Mouse (Mus musculus): Measurements from ENCODE around the gene Tmem151b. TPM values are rescaled to one million over a fixed set of nuclear protein-coding genes. Genes with fewer than 3 reads are reported as not detected.

Tmem151b gene
- total and polyA plus RNA-seq, 3 experiments: under 0.01 TPM; not detected in 2

DNA sequence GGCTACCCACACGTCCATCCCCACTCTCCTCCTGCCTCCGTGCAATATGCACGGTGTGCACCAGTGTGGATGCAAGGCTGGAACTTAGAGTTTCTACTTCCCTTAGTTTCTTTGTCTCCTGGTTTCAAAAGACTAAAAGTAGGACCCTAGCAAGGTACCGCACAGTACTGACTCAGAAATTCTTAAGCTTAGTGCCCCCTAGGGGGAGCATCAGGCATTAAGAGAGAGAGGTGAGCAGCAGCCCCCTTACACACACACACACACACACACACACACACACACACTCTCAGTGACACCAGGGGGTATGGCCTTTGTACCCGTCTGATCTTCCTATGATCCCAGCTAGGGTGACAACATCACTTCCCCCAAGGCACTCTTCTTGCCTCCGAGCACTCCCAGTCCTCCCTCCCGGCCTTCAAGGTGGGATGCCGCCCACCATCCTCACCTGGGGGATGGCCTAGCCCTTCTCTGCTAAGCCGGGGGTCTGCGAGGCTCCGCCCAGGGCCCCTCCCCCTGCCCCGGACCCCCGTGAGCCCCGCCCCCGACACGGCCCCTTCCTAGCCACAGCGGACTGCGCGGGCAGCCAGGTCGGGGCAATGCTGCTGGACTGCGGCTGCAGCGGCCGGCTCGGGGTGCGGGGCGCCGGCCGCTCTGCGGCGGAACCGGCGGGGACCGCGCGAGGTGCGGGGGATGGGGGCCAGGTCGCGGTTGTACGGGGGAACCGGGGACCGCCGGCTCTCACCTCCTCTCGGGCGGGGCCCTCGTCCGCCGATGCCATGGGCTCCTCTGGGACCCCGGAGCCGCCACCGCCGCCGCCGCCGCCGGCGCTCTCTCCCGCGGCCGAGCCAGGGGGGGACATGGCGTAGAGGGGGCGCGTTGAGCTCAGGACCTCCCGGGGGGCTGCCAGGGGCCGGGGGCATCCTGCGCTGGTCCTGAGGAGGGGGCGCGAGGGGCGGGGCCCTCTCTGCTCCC lies 650 bp downstream of the Tmem151b start:
- DNase-seq (ENCODE audit: low spot score) (no peak), ATAC-seq (ENCODE audit: extremely low read depth, insufficient number of reproducible peaks, low FRiP score, poor library complexity, severe bottlenecking) (no peak)
- H3K27me3 ChIP-seq (ENCODE audit: insufficient read depth, low read length): peaks cover 64% of the 10 kb centered on the region
- H3K36me3 ChIP-seq (replicated peaks): no peaks in the 10 kb centered on the region
- TF ChIP-seq GATA2 (IDR thresholded peaks at IDR 0.05; ENCODE audit: borderline replicate concordance, low read depth, low read length): no peak
- TF ChIP-seq POLR2AphosphoS5 (IDR thresholded peaks at IDR 0.05; ENCODE audit: insufficient replicate concordance, low read depth, low read length): no peak
- TF ChIP-seq CTCF (IDR thresholded peaks at IDR 0.05; ENCODE audit: low read depth, low read length): no peak
- no peak for TF ChIP-seq GATA1 (IDR thresholded peaks at IDR 0.05; ENCODE audit: borderline replicate concordance, low read length)
- TF ChIP-seq TAL1 (conservative IDR thresholded peaks at IDR 0.05; ENCODE audit: low read depth, low read length): no peak
- peaks cover 6% of the 10 kb centered on the region; the same call in 1 of the 2 replicates for H3K9me3 ChIP-seq (replicated peaks)
- H3K4me3 ChIP-seq (ENCODE audit: low read depth, low read length): no peak overlapping the region
- peaks cover 9% of the 10 kb centered on the region for H3K4me1 ChIP-seq (ENCODE audit: insufficient read depth, low read depth, low read length)

DNA sequence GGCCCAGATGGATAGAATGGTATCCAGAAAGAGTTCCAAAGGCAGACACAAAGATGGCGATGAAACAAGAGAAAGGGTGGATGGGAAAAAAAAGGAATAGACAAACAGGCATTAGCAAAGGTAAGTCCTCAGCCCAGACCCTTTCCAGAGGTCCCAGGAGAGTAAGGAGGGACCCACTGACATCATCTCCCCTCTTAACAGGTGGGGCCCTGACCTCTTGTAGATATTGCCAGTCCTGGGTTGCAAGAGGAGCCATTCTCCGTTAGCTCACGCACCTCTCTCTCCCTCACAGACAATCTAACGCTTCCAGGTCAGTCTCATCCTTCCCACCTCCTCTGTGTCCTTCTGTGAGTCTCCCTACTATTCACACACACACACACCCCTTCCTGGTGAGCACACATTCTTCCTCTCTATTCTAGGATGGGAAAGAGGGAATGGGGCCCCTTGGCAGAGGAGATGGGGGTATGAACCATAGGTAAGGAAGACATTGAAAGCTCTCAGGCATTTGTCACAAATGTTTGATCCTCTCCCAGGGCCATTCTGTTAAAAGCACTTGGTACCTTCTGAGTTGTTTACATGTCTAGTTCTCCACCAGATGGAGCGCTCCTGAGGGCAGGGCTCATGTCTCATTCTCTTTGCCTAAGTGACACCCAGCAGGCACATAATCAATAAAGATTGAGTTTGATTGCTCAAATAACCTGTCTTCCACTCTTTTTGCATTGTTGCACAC lies 1.9 kb downstream of the Tmem151b start:
- Histone ChIP-seq H3K36me3 (replicated peaks) (no peaks in the 10 kb centered on the region), H3K4me1 (ENCODE audit: insufficient read depth, low read depth, low read length) (peaks cover 6% of the 10 kb centered on the region), H3K4me3 (ENCODE audit: low read depth, low read length) (no peak overlapping the region), H3K27me3 (ENCODE audit: insufficient read depth, low read length) (peaks cover 66% of the 10 kb centered on the region), H3K9me3 (replicated peaks) (peaks cover 6% of the 10 kb centered on the region; the same call in 1 of the 2 replicates)
- no peak for ATAC-seq (ENCODE audit: extremely low read depth, insufficient number of reproducible peaks, low FRiP score, poor library complexity, severe bottlenecking)
- no peak for DNase-seq (ENCODE audit: low spot score)
- no peak for TF ChIP-seq GATA1 (IDR thresholded peaks at IDR 0.05; ENCODE audit: borderline replicate concordance, low read length)
- TF ChIP-seq CTCF (IDR thresholded peaks at IDR 0.05; ENCODE audit: low read depth, low read length): no peak
- TF ChIP-seq TAL1 (conservative IDR thresholded peaks at IDR 0.05; ENCODE audit: low read depth, low read length): no peak
- no peak for TF ChIP-seq GATA2 (IDR thresholded peaks at IDR 0.05; ENCODE audit: borderline replicate concordance, low read depth, low read length)
- no peak for TF ChIP-seq POLR2AphosphoS5 (IDR thresholded peaks at IDR 0.05; ENCODE audit: insufficient replicate concordance, low read depth, low read length)

DNA sequence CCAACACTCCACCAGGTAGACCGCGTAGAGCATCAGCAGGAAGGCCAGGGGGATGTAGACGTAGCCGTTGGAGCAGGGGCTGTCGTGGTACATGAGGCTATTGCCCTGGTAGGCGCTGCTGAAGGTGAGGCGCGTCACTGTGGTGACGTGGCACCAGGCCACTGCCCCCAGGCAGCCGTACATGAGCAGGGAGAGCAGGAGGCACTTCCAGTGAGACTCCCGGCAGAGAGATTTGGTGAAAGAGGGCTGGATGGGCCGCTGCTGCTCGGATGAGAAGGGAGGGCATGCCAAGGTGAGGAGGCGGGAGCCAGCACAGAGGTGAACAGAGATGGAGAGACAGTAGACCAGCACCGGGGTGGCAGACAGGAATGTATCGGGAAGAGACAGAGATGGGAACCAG lies 2.5 kb downstream of the Tmem151b start:
- no peak for TF ChIP-seq GATA2 (IDR thresholded peaks at IDR 0.05; ENCODE audit: borderline replicate concordance, low read depth, low read length)
- no peak for TF ChIP-seq GATA1 (IDR thresholded peaks at IDR 0.05; ENCODE audit: borderline replicate concordance, low read length)
- no peak for TF ChIP-seq CTCF (IDR thresholded peaks at IDR 0.05; ENCODE audit: low read depth, low read length)
- no peak for TF ChIP-seq POLR2AphosphoS5 (IDR thresholded peaks at IDR 0.05; ENCODE audit: insufficient replicate concordance, low read depth, low read length)
- no peak for TF ChIP-seq TAL1 (conservative IDR thresholded peaks at IDR 0.05; ENCODE audit: low read depth, low read length)
- Histone ChIP-seq H3K4me1 (ENCODE audit: insufficient read depth, low read depth, low read length) (peaks cover 5% of the 10 kb centered on the region), H3K27me3 (ENCODE audit: insufficient read depth, low read length) (peaks cover 69% of the 10 kb centered on the region), H3K36me3 (replicated peaks) (no peaks in the 10 kb centered on the region), H3K9me3 (replicated peaks) (peaks cover 6% of the 10 kb centered on the region; the same call in 1 of the 2 replicates), H3K4me3 (ENCODE audit: low read depth, low read length) (no peak overlapping the region)
- no peak for ATAC-seq (ENCODE audit: extremely low read depth, insufficient number of reproducible peaks, low FRiP score, poor library complexity, severe bottlenecking)
- DNase-seq (ENCODE audit: low spot score): no peak

DNA sequence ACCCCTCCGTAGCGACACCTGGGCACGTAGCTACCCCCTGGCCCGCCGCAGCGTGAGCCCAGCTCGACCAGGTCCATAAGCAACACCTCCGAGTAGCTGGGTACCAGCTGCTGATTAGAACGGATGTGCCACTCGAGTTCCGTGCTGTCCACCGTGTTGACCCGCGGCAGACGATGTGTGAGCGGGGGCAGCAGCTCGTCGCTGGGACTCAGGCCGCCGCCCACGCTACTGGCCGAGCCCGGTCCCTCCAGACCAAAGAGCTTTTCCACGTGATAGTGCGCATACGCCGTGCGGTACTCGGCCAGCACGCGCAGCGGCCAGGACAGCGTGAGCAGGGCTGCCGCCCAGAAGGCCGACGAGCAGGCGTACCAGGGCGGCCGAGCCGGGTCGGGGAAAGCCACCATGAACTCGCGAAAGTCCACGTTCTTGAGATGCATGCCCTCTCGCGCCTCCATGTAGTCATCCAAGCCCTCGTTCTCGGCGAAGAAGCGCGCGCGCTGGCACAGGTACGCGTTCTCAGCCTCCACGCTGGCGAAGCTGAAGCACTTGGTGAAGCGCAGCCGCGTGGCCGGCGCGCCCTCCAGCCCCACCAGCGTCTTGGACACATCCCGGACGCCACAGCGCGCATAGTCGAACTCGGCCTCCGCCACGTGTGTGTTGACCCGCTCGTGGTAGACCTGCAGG lies 4.1 kb downstream of the Tmem151b start:
- Histone ChIP-seq H3K4me3 (ENCODE audit: low read depth, low read length) (no peak overlapping the region), H3K9me3 (replicated peaks) (peaks cover 6% of the 10 kb centered on the region; the same call in 1 of the 2 replicates), H3K27me3 (ENCODE audit: insufficient read depth, low read length) (peaks cover 58% of the 10 kb centered on the region), H3K4me1 (ENCODE audit: insufficient read depth, low read depth, low read length) (peaks cover 2% of the 10 kb centered on the region; the same call in 1 of the 2 replicates), H3K36me3 (replicated peaks) (no peaks in the 10 kb centered on the region)
- no peak for TF ChIP-seq POLR2AphosphoS5 (IDR thresholded peaks at IDR 0.05; ENCODE audit: insufficient replicate concordance, low read depth, low read length)
- TF ChIP-seq GATA1 (IDR thresholded peaks at IDR 0.05; ENCODE audit: borderline replicate concordance, low read length): no peak
- TF ChIP-seq GATA2 (IDR thresholded peaks at IDR 0.05; ENCODE audit: borderline replicate concordance, low read depth, low read length): no peak
- TF ChIP-seq CTCF (IDR thresholded peaks at IDR 0.05; ENCODE audit: low read depth, low read length): no peak
- no peak for TF ChIP-seq TAL1 (conservative IDR thresholded peaks at IDR 0.05; ENCODE audit: low read depth, low read length)
- DNase-seq (ENCODE audit: low spot score): no peak
- no peak for ATAC-seq (ENCODE audit: extremely low read depth, insufficient number of reproducible peaks, low FRiP score, poor library complexity, severe bottlenecking)

DNA sequence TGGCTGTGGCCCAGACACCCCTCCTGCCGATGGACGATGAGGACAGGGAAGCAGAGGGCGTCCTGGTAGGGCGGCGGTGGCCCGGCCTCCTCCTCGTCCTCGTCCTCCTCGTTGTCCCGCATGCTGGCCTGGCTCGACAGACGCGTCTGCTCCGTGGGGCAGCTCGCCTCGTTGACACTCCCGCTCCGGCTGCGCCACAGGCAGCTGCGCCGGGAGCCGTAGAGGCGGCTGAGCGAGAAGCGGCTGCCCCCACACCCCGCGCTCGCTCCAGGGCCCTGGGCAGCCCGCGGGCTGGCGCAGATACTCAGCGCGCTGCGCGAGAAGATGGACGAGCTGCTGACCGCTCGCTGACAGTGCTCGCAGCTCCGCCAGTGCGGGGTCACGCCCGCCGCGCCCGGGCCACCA lies 4.6 kb downstream of the Tmem151b start:
- Histone ChIP-seq H3K27me3 (ENCODE audit: insufficient read depth, low read length) (peaks cover 55% of the 10 kb centered on the region), H3K9me3 (replicated peaks) (peaks cover 6% of the 10 kb centered on the region; the same call in 1 of the 2 replicates), H3K4me3 (ENCODE audit: low read depth, low read length) (peak overlapping the region; percentile 19; the same call in 1 of the 2 replicates), H3K36me3 (replicated peaks) (no peaks in the 10 kb centered on the region), H3K4me1 (ENCODE audit: insufficient read depth, low read depth, low read length) (peaks cover 2% of the 10 kb centered on the region; the same call in 1 of the 2 replicates)
- no peak for DNase-seq (ENCODE audit: low spot score)
- no peak for ATAC-seq (ENCODE audit: extremely low read depth, insufficient number of reproducible peaks, low FRiP score, poor library complexity, severe bottlenecking)
- TF ChIP-seq GATA1 (IDR thresholded peaks at IDR 0.05; ENCODE audit: borderline replicate concordance, low read length): no peak
- no peak for TF ChIP-seq CTCF (IDR thresholded peaks at IDR 0.05; ENCODE audit: low read depth, low read length)
- TF ChIP-seq GATA2 (IDR thresholded peaks at IDR 0.05; ENCODE audit: borderline replicate concordance, low read depth, low read length): no peak
- TF ChIP-seq TAL1 (conservative IDR thresholded peaks at IDR 0.05; ENCODE audit: low read depth, low read length): no peak
- no peak for TF ChIP-seq POLR2AphosphoS5 (IDR thresholded peaks at IDR 0.05; ENCODE audit: insufficient replicate concordance, low read depth, low read length)
